Mouse (Mus musculus) cortical plate, adult 2 months (tissue): ENCODE measurements around the gene Dnttip2. TPM values are rescaled to one million over a fixed set of nuclear protein-coding genes. Genes with fewer than 3 reads are reported as not detected.
A peak's percentile ranks its signal among the peaks of the same experiment; 100 is the strongest.
"Not testable (repeated sequence)": the region's sequence is repeated elsewhere in the genome, so short reads cannot be mapped to it uniquely, and the experiment has no call there.

Experiments
- H3K27ac ChIP-seq: fragments of 200-500 bp; 2 replicates; pipeline ENCODE4 v1.5.1; 2012; ENCODE audit warnings: low read length, control low read depth, inconsistent platforms; ENCODE audit not compliant: insufficient read depth
- H3K4me1 ChIP-seq: fragments of 200-500 bp; 2 replicates; pipeline ENCODE4 v1.6.1; 2011; ENCODE audit warnings: low read length; ENCODE audit not compliant: control insufficient read depth, insufficient read depth
- H3K4me3 ChIP-seq: fragments of 200-500 bp; 2 replicates; pipeline ENCODE4 v1.5.1; 2011; ENCODE audit warnings: mild to moderate bottlenecking, low read length, control low read depth; ENCODE audit not compliant: insufficient read depth
- CTCF ChIP-seq: fragments of 200-500 bp; IDR thresholded peaks from 2 replicates; pipeline ENCODE4 v1.5.1; 2011; ENCODE audit warnings: mild to moderate bottlenecking, control low read depth, low read length; ENCODE audit not compliant: insufficient read depth; ENCODE audit errors: extremely low read depth
- POLR2A ChIP-seq: fragments of 200-500 bp; IDR thresholded peaks from 2 replicates; pipeline ENCODE4 v1.6.1; 2011; ENCODE audit warnings: mild to moderate bottlenecking, low read length, control low read depth; ENCODE audit not compliant: insufficient read depth; ENCODE audit errors: extremely low read depth
- polyA plus RNA-seq: library from polyadenylated mRNA; depleted of rRNA; stranded (reverse); fragments of >200 nt; gene quantifications from 2 replicates; pipeline ENCODE4 v1.2.3, GENCODE M21; 2012

Gene Dnttip2
- polyA plus RNA-seq, 1 experiment = 17.0 TPM

GRCm38 (mm10) chr3:122288613-122289195 is 14.5 kb downstream of the Dnttip2 start:
- TF ChIP-seq POLR2A = no peak
- TF ChIP-seq CTCF = no peak

GRCm38 (mm10) chr3:122289344-122289743 is 15.2 kb downstream of the Dnttip2 start:
- H3K27ac ChIP-seq, H3K4me1 ChIP-seq, H3K4me3 ChIP-seq: not testable (repeated sequence)

More at GRCm38 (mm10) chr3:122288613-122289195, 14.5 kb downstream of the Dnttip2 start:
- Histone ChIP-seq H3K27ac (no peak overlapping the region), H3K4me1 (no peaks in the 10 kb centered on the region; the same call in 1 of the 2 replicates), H3K4me3 (no peak overlapping the region)

GRCm38 (mm10) chr3:122290696-122291095 is 16.5 kb downstream of the Dnttip2 start:
- TF ChIP-seq CTCF = no peak
- no peak for TF ChIP-seq POLR2A
- Histone ChIP-seq H3K27ac (no peak overlapping the region), H3K4me1 (peaks cover 2% of the 10 kb centered on the region; the same call in 1 of the 2 replicates), H3K4me3 (no peak overlapping the region)

- TF ChIP-seq POLR2A (no peak), CTCF (no peak)
- Histone ChIP-seq H3K4me3 (peak overlapping the region; percentile 88), H3K27ac (no peak overlapping the region), H3K4me1 (peaks cover 2% of the 10 kb centered on the region; the same call in 1 of the 2 replicates)
Observed at GRCm38 (mm10) chr3:122291828-122292227, 17.6 kb downstream of the Dnttip2 start.

DNA sequence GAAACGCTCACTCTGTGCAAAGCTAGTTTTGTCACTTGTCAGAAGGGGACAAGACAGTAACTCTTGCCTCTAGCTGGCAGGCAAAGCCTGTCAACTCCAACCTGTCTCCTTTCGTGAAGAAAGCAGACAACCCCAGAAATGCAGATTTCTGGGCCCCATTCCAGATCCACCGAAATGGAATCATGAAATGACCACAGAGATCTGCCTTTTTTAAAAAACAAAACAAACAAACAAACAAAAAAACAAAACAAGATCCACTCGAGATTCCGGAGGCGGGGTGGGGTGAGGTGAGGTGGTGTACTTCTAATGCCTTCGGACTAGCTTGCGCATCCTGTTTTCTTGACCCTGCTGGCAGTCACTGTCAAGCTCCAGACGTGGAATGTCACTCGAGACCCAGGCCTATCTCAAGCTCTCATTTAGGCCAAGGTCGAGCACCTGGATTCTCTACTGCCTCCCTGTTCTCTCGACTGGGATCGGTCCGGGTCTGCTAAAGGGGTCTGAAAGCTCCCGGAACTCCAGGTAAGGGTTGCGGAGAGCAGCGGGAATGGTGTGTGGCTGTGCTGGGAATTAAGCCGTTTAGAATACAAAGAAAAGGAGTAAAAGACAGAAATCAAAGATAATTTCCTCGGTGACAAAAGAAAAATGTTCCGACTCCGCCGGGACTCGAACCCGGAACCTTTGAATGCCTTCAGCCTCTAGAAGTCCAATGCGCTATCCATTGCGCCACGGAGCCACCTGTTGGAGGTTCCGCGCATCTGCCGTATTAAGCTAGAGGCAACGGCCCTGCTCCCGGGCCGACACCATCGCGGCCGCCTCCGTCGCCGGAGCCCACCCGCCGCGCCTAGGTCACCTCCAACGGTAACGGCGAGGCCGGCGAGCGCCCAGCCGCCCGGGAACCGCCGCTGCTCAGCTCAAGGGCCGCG is 18.4 kb downstream of the Dnttip2 start:
- Histone ChIP-seq H3K4me3 (peak overlapping the region; percentile 88), H3K4me1 (peaks cover 2% of the 10 kb centered on the region; the same call in 1 of the 2 replicates), H3K27ac (peak overlapping the region; percentile 99)
- TF ChIP-seq CTCF = no peak
- no peak for TF ChIP-seq POLR2A

DNA sequence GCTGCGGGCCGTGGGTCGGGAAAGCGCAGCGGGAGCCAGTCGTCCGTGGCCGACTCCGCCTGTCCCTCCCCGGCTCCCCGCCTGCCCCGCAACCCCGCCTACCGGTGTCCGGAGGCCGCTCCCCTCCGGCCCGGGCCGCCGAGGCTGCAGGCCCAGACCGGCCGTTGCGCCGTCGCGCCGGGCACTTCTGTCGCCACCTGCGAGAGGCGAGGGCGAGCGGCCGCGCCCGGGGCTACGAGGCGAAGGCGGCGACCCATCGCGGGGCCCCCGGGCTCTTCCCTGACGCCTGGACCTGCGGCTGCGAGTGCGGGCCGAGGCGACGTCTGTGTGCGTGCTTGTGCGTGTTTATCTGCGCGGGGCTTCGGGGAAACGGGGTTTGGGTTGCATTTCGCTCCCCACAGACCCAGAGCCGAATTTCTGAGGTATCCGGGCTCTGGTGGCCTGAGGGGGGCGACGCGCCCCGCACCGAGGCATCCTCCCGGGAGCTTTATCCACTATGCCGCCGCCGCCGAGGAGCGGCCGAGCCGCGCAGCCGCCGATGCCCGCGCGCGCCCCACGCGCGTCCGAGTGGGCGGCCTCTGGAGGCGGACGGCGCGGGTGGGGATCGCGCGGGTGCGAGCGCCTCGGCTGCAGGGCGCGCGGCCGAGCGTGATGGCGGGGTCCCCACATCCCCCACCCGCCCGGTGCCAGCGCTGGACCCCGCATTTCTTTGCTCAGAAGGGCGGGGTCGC is 19.2 kb downstream of the Dnttip2 start:
- peak overlapping the region; percentile 88 for H3K4me3 ChIP-seq
- H3K4me1 ChIP-seq = peaks cover 2% of the 10 kb centered on the region; the same call in 1 of the 2 replicates
- TF ChIP-seq POLR2A = no peak
- TF ChIP-seq CTCF = no peak
- H3K27ac ChIP-seq = peak overlapping the region; percentile 99

DNA sequence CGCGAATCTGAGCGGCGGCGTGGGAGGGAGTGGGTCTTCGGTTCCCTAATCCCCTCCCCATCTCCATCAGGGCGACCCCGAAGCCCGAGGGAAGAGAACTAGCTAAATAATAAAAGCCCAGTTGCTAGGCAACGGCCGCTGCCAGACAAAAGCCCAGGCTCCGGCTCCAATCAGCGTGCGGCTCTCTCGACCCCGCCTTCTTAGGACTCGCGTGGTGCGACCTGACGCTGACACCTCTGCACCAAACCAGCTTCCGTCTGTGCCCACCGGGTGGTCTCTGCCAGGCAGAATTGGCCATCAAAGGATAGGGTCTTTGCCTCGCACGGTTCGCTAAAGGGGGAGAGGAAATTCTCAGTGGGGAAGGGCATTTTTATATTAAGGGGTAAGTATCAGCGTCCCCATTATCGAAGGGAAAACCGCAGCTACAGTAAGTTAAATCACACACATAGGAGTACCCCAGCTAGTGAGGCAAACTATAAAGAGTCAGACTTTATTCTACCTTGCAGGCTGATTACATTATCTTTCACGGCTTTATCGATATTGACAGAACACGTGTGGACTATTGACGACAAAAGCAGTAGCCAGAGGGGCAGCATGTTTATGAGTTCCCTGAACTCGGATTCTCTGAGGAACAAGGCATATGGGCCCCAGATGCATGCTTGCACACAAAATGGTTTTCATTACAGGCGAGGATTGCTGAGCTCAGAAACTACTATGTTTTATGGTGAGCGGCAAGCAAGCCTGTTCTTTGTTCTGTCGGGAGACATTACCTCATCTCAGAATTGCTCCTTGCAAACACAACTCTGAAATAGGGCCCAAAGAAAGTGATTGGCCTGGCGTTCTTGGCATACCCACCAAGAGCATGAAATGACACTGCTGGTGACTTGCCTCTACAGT is 20.0 kb downstream of the Dnttip2 start, which contains the start of gene Bcar3:
Bcar3 (plus strand) TSS at position 183 of the 897 bp plus-strand sequence.
- Histone ChIP-seq H3K27ac (peak within 1 kb of the TSS; percentile 99), H3K4me3 (peak within 1 kb of the TSS; percentile 88), H3K4me1 (peaks cover 2% of the 10 kb centered on the region; the same call in 1 of the 2 replicates)
- TF ChIP-seq POLR2A (peak; percentile 67; the same call in 1 of the 2 replicates), CTCF (no peak)

- Histone ChIP-seq H3K4me1 (peaks cover 2% of the 10 kb centered on the region; the same call in 1 of the 2 replicates), H3K27ac (no peak overlapping the region)
- peak; percentile 83 for TF ChIP-seq CTCF
- TF ChIP-seq POLR2A = no peak
Observed at GRCm38 (mm10) chr3:122295511-122295910, 21.3 kb downstream of the Dnttip2 start.

GRCm38 (mm10) chr3:122296979-122297378 is 22.8 kb downstream of the Dnttip2 start:
- Histone ChIP-seq H3K27ac (no peak overlapping the region), H3K4me3 (no peak overlapping the region), H3K4me1 (peaks cover 3% of the 10 kb centered on the region)
- no peak for TF ChIP-seq CTCF
- no peak for TF ChIP-seq POLR2A

More at GRCm38 (mm10) chr3:122295511-122295910, 21.3 kb downstream of the Dnttip2 start:
- no peak overlapping the region for H3K4me3 ChIP-seq
